Mouse (Mus musculus) G1E (cell line): ENCODE results near the gene Mrc2.

Source experiments
- CTCF ChIP-seq: IDR thresholded peaks from 2 replicates; pipeline ENCODE4 v1.5.1; 2012; ENCODE audit warnings: low read depth, low read length, inconsistent platforms, mixed read lengths
- GATA1 ChIP-seq: IDR thresholded peaks from 2 replicates; pipeline ENCODE4 v1.6.1; 2012; ENCODE audit warnings: borderline replicate concordance, low read length, inconsistent platforms, mixed read lengths
- TAL1 ChIP-seq: conservative IDR thresholded peaks from 2 replicates; pipeline ENCODE4 v1.6.1; 2012; ENCODE audit warnings: low read depth, low read length, inconsistent platforms, mixed read lengths

DNA sequence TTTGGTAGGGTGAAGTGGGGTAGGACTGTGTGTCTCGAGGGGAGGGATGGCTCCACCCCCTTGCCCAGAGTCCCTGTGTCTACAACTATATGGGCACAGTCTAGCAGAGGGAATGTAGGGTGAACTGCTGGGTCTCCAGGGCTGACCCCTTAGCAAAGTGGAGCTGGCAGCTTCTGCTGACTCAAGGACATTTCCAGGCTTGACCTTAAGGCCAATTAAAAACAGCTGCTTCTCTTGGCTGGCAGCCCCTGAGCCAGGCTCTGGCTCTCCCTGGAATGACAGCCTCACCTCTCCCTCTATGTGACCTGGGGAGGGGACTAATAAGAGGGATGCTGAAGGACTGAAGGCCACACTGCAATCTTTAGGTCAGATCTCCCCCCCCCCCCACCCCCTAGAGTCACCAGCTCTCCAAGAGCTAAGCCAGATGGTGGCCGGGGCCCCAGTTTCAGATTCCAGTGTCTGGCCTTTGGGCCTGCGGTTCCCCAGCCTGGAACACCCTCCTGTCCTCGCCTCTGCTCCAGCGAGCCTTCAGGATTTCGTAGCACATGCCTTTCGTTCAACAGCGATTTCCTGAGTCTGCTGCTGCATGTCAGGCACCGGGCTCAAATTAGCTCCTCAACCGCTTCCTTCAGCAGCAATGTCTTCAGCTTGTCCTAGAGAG, 20.7 kb downstream of the Mrc2 start:
- TF ChIP-seq CTCF, result no peak
- no peak for TF ChIP-seq GATA1
- TF ChIP-seq TAL1, result no peak
